Mouse (Mus musculus): ENCODE measurements around the gene Adora3. TPM values are rescaled to one million over a fixed set of nuclear protein-coding genes. Genes with fewer than 3 reads are reported as not detected.

Gene Adora3
- polyA plus RNA-seq, 1 experiment from 2014 or later, result 0.33 TPM

GRCm38 (mm10) chr3:105899394-105900147, 28.9 kb downstream of the Adora3 start:
- Histone ChIP-seq H3K4me1 (ENCODE audit: control insufficient read depth, insufficient read depth, low read length) (peaks cover 7% of the 10 kb centered on the region; the same call in 1 of the 2 replicates), H3K4me2 (replicated peaks; ENCODE audit: low read depth, low read length) (no peak overlapping the region), H3K36me3 (ENCODE audit: control insufficient read depth, insufficient read depth, low read length) (no peaks in the 10 kb centered on the region), H3K27me3 (ENCODE audit: control insufficient read depth, insufficient read depth, low read length) (no peaks in the 10 kb centered on the region), H3K9ac (replicated peaks; ENCODE audit: low read depth, low read length) (no peak overlapping the region), H3K27ac (ENCODE audit: low read length) (no peak overlapping the region), H3K4me3 (ENCODE audit: low read depth, low read length) (no peak overlapping the region), H3K9me3 (ENCODE audit: control insufficient read depth, low read depth, low read length) (no peaks in the 10 kb centered on the region)
- 41% methylated on average over 8 of the region's 8 CpGs for WGBS
- peak; percentile 54; the same call in 1 of the 2 replicates for ATAC-seq (ENCODE audit: insufficient number of reproducible peaks, insufficient read depth, low FRiP score, low read depth)

GRCm38 (mm10) chr3:105900266-105900665, 29.6 kb downstream of the Adora3 start:
- H3K27me3 ChIP-seq (ENCODE audit: control insufficient read depth, insufficient read depth, low read length), result no peaks in the 10 kb centered on the region
- H3K27ac ChIP-seq (ENCODE audit: low read length), result no peak overlapping the region
- H3K4me2 ChIP-seq (replicated peaks; ENCODE audit: low read depth, low read length), result no peak overlapping the region
- no peak overlapping the region for H3K9ac ChIP-seq (replicated peaks; ENCODE audit: low read depth, low read length)
- no peak for ATAC-seq (ENCODE audit: insufficient number of reproducible peaks, insufficient read depth, low FRiP score, low read depth)
- 75% methylated on average over 6 of the region's 6 CpGs for WGBS
- no peaks in the 10 kb centered on the region for H3K36me3 ChIP-seq (ENCODE audit: control insufficient read depth, insufficient read depth, low read length)
- no peaks in the 10 kb centered on the region for H3K9me3 ChIP-seq (ENCODE audit: control insufficient read depth, low read depth, low read length)
- H3K4me1 ChIP-seq (ENCODE audit: control insufficient read depth, insufficient read depth, low read length), result no peaks in the 10 kb centered on the region
- H3K4me3 ChIP-seq (ENCODE audit: low read depth, low read length), result no peak overlapping the region

DNA sequence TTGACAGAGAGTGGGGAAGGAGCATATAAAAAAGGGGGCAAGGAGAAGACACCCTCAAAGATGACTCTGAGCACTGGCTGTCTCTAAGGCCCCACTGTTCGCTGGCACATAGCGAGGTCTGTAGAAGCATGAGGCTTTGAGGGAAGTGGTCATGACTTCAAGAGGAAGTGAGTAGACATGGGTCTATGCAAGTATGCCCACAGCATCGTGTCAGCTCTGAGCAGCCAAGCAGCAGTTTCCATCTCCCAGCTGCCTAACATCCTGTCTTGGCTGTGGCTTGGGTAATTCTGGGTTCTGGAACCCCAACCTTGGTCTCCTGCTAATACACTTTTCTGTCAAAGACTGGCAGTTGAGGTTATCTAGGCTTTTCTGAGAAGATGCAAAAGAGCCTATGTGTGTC, 30.1 kb downstream of the Adora3 start:
- no peak overlapping the region for H3K4me3 ChIP-seq (ENCODE audit: low read depth, low read length)
- 72% methylated on average over 3 of the region's 3 CpGs for WGBS
- no peaks in the 10 kb centered on the region for H3K4me1 ChIP-seq (ENCODE audit: control insufficient read depth, insufficient read depth, low read length)

GRCm38 (mm10) chr3:105901468-105901867, 30.8 kb downstream of the Adora3 start:
- H3K27ac ChIP-seq (ENCODE audit: low read length), result no peak overlapping the region
- H3K9me3 ChIP-seq (ENCODE audit: control insufficient read depth, low read depth, low read length), result no peaks in the 10 kb centered on the region
- H3K4me2 ChIP-seq (replicated peaks; ENCODE audit: low read depth, low read length), result no peak overlapping the region
- 69% methylated on average over 4 of the region's 4 CpGs for WGBS
- no peaks in the 10 kb centered on the region for H3K4me1 ChIP-seq (ENCODE audit: control insufficient read depth, insufficient read depth, low read length)
- no peak overlapping the region for H3K4me3 ChIP-seq (ENCODE audit: low read depth, low read length)
- H3K27me3 ChIP-seq (ENCODE audit: control insufficient read depth, insufficient read depth, low read length), result no peaks in the 10 kb centered on the region
- H3K36me3 ChIP-seq (ENCODE audit: control insufficient read depth, insufficient read depth, low read length), result no peaks in the 10 kb centered on the region
- H3K9ac ChIP-seq (replicated peaks; ENCODE audit: low read depth, low read length), result no peak overlapping the region
- ATAC-seq (ENCODE audit: insufficient number of reproducible peaks, insufficient read depth, low FRiP score, low read depth), result no peak

More for the DNA sequence above, 30.1 kb downstream of the Adora3 start:
- Histone ChIP-seq H3K27me3 (ENCODE audit: control insufficient read depth, insufficient read depth, low read length) (no peaks in the 10 kb centered on the region), H3K4me2 (replicated peaks; ENCODE audit: low read depth, low read length) (no peak overlapping the region), H3K36me3 (ENCODE audit: control insufficient read depth, insufficient read depth, low read length) (no peaks in the 10 kb centered on the region), H3K9ac (replicated peaks; ENCODE audit: low read depth, low read length) (no peak overlapping the region), H3K9me3 (ENCODE audit: control insufficient read depth, low read depth, low read length) (no peaks in the 10 kb centered on the region), H3K27ac (ENCODE audit: low read length) (no peak overlapping the region)
- no peak for ATAC-seq (ENCODE audit: insufficient number of reproducible peaks, insufficient read depth, low FRiP score, low read depth)

DNA sequence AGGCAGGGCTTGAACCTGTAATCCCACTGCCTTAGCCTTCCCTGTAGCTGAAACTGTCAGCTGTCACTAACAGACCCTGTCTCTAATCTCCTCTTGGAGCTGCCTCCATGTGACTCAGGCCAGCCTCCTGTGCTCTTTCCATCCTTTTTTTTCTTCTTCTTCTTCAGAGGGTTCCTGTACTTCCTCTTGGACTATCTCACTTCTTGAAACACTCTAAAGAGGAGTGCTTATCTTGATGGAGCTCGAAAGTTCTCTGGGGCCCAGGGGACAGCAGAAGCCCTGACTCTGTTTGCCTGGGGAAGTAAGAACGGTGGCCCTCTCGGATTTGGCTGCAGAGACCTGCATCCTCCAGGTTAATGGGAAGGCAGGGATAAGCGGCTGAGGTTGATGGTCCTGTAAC, 33.6 kb downstream of the Adora3 start:
- Histone ChIP-seq H3K36me3 (ENCODE audit: control insufficient read depth, insufficient read depth, low read length) (no peaks in the 10 kb centered on the region), H3K4me3 (ENCODE audit: low read depth, low read length) (no peak overlapping the region), H3K9me3 (ENCODE audit: control insufficient read depth, low read depth, low read length) (no peaks in the 10 kb centered on the region), H3K4me1 (ENCODE audit: control insufficient read depth, insufficient read depth, low read length) (no peaks in the 10 kb centered on the region), H3K27me3 (ENCODE audit: control insufficient read depth, insufficient read depth, low read length) (no peaks in the 10 kb centered on the region), H3K4me2 (replicated peaks; ENCODE audit: low read depth, low read length) (no peak overlapping the region), H3K9ac (replicated peaks; ENCODE audit: low read depth, low read length) (no peak overlapping the region), H3K27ac (ENCODE audit: low read length) (no peak overlapping the region)
- no peak for ATAC-seq (ENCODE audit: insufficient number of reproducible peaks, insufficient read depth, low FRiP score, low read depth)
- 69% methylated on average over 4 of the region's 4 CpGs for WGBS

DNA sequence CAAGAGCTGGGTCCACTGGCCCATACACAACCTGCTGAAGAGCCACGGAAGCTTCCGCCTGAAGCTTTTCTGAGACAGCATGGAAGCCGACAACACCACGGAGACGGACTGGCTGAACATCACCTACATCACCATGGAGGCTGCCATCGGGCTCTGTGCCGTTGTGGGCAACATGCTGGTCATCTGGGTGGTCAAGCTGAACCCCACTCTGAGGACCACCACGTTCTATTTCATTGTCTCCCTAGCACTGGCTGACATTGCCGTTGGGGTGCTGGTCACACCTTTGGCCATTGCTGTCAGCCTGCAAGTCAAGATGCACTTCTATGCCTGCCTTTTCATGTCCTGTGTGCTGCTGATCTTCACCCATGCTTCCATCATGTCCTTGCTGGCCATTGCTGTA, 34.1 kb downstream of the Adora3 start:
- no peak overlapping the region for H3K27ac ChIP-seq (ENCODE audit: low read length)
- no peak for ATAC-seq (ENCODE audit: insufficient number of reproducible peaks, insufficient read depth, low FRiP score, low read depth)
- no peak overlapping the region for H3K9ac ChIP-seq (replicated peaks; ENCODE audit: low read depth, low read length)
- H3K4me2 ChIP-seq (replicated peaks; ENCODE audit: low read depth, low read length), result no peak overlapping the region
- no peak overlapping the region for H3K4me3 ChIP-seq (ENCODE audit: low read depth, low read length)
- H3K36me3 ChIP-seq (ENCODE audit: control insufficient read depth, insufficient read depth, low read length), result no peaks in the 10 kb centered on the region
- no peaks in the 10 kb centered on the region for H3K27me3 ChIP-seq (ENCODE audit: control insufficient read depth, insufficient read depth, low read length)
- no peaks in the 10 kb centered on the region for H3K4me1 ChIP-seq (ENCODE audit: control insufficient read depth, insufficient read depth, low read length)
- H3K9me3 ChIP-seq (ENCODE audit: control insufficient read depth, low read depth, low read length), result no peaks in the 10 kb centered on the region
- 92% methylated on average over 9 of the region's 9 CpGs for WGBS

GRCm38 (mm10) chr3:105907956-105908655, 37.4 kb downstream of the Adora3 start:
- no peaks in the 10 kb centered on the region for H3K36me3 ChIP-seq (ENCODE audit: control insufficient read depth, insufficient read depth, low read length)
- H3K27ac ChIP-seq (ENCODE audit: low read length), result no peak overlapping the region
- no peak for ATAC-seq (ENCODE audit: insufficient number of reproducible peaks, insufficient read depth, low FRiP score, low read depth)
- H3K9me3 ChIP-seq (ENCODE audit: control insufficient read depth, low read depth, low read length), result no peaks in the 10 kb centered on the region
- H3K27me3 ChIP-seq (ENCODE audit: control insufficient read depth, insufficient read depth, low read length), result no peaks in the 10 kb centered on the region
- no peak overlapping the region for H3K4me2 ChIP-seq (replicated peaks; ENCODE audit: low read depth, low read length)
- H3K4me3 ChIP-seq (ENCODE audit: low read depth, low read length), result no peak overlapping the region
- H3K4me1 ChIP-seq (ENCODE audit: control insufficient read depth, insufficient read depth, low read length), result no peaks in the 10 kb centered on the region
- no peak overlapping the region for H3K9ac ChIP-seq (replicated peaks; ENCODE audit: low read depth, low read length)
- WGBS, result 39% methylated on average over 9 of the region's 9 CpGs

DNA sequence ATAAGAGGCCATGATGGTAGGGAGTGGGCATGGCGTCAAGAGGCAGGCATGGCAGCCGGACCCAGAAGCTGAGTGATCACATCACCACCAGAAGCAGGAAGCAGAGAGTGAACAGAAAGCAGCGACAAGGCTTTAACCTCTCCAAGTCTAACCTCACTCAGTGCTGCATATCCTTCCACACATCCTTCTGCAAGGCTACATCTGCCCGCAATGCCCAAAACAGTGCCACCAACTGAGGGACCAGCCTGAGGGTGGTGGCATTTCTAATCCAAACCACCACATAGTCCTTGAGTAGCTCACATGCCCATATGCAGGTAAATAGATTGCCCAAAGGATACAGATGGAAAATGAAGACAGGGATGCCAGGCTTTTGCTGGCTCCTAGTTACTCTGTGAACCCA, 38.3 kb downstream of the Adora3 start:
- no peak overlapping the region for H3K4me2 ChIP-seq (replicated peaks; ENCODE audit: low read depth, low read length)
- H3K4me3 ChIP-seq (ENCODE audit: low read depth, low read length), result no peak overlapping the region
- H3K4me1 ChIP-seq (ENCODE audit: control insufficient read depth, insufficient read depth, low read length), result no peaks in the 10 kb centered on the region
- no peak overlapping the region for H3K9ac ChIP-seq (replicated peaks; ENCODE audit: low read depth, low read length)
- no peaks in the 10 kb centered on the region for H3K27me3 ChIP-seq (ENCODE audit: control insufficient read depth, insufficient read depth, low read length)
- ATAC-seq (ENCODE audit: insufficient number of reproducible peaks, insufficient read depth, low FRiP score, low read depth), result no peak
- H3K36me3 ChIP-seq (ENCODE audit: control insufficient read depth, insufficient read depth, low read length), result no peaks in the 10 kb centered on the region
- no peak overlapping the region for H3K27ac ChIP-seq (ENCODE audit: low read length)
- 85% methylated on average over 4 of the region's 4 CpGs for WGBS
- no peaks in the 10 kb centered on the region for H3K9me3 ChIP-seq (ENCODE audit: control insufficient read depth, low read depth, low read length)
